Mouse (Mus musculus) intestine, postnatal 0 days (tissue): ENCODE data around the gene Aktip. TPM values are rescaled to one million over a fixed set of nuclear protein-coding genes. Genes with fewer than 3 reads are reported as not detected.

Experiments used
- ATAC-seq: fragments of 200-750 bp; cut with Nextera tagmentation; 2 replicates; pipeline ENCODE4 v1.8.0; 2017; ENCODE audit warnings: mild to moderate bottlenecking, moderate TSS enrichment, moderate library complexity
- H3K27ac ChIP-seq: fragments of 300-500 bp; sonication (generic); 2 replicates; pipeline ENCODE4 v1.5.1; 2014; ENCODE audit warnings: mild to moderate bottlenecking, low read depth, low read length, moderate library complexity
- H3K27me3 ChIP-seq: fragments of 300-500 bp; sonication (generic); replicated peaks from 2 replicates; pipeline ENCODE4 v1.6.1; 2014; ENCODE audit warnings: low read length, mixed read lengths; ENCODE audit not compliant: control insufficient read depth, insufficient read depth
- H3K36me3 ChIP-seq: fragments of 300-500 bp; sonication (generic); 2 replicates; pipeline ENCODE4 v1.6.1; 2014; ENCODE audit warnings: mild to moderate bottlenecking, moderate library complexity; ENCODE audit not compliant: control insufficient read depth, insufficient read depth
- H3K4me1 ChIP-seq: fragments of 300-500 bp; sonication (generic); replicated peaks from 2 replicates; pipeline ENCODE4 v1.6.1; 2014; ENCODE audit warnings: antibody characterized with exemption, low read length, mixed read lengths; ENCODE audit not compliant: control insufficient read depth, insufficient read depth
- H3K4me2 ChIP-seq: fragments of 300-500 bp; sonication (generic); replicated peaks from 2 replicates; pipeline ENCODE4 v1.6.1; 2014; ENCODE audit warnings: low read depth, mild to moderate bottlenecking, moderate library complexity
- H3K4me3 ChIP-seq: fragments of 300-500 bp; sonication (generic); 2 replicates; pipeline ENCODE4 v1.5.1; 2014; ENCODE audit warnings: low read depth, low read length
- H3K9ac ChIP-seq: fragments of 300-500 bp; sonication (generic); 2 replicates; pipeline ENCODE4 v1.6.1; 2014; ENCODE audit warnings: mild to moderate bottlenecking, low read depth, low read length
- H3K9me3 ChIP-seq: fragments of 300-500 bp; sonication (generic); 2 replicates; pipeline ENCODE4 v1.6.1; 2016; ENCODE audit warnings: mixed run types; ENCODE audit not compliant: control insufficient read depth
- CTCF ChIP-seq: sonication (generic); IDR thresholded peaks from 2 replicates; pipeline ENCODE4 v1.5.1; 2016; ENCODE audit warnings: low read depth, mild to moderate bottlenecking, control low read depth, antibody characterized with exemption, moderate library complexity
- WGBS: fragments of 180-500 bp; shearing (Covaris S2); extraction: QIAGEN DNeasy Blood & Tissue Kit; methylation state at CpG from one replicate; pipeline ENCODE4 v1.1.7; 2014; 5-methylcytosine and 5-hydroxymethylcytosine counted together
- polyA plus RNA-seq: library from polyadenylated mRNA; unstranded; fragments of >200 nt; fragmentation: Nextera tagmentation; extraction: Ambion mirVana; gene quantifications from 2 replicates; pipeline ENCODE4 v1.2.1, GENCODE M21; 2015

Aktip gene
- polyA plus RNA-seq, 1 experiment from 2014 or later, result 29.1 TPM

DNA sequence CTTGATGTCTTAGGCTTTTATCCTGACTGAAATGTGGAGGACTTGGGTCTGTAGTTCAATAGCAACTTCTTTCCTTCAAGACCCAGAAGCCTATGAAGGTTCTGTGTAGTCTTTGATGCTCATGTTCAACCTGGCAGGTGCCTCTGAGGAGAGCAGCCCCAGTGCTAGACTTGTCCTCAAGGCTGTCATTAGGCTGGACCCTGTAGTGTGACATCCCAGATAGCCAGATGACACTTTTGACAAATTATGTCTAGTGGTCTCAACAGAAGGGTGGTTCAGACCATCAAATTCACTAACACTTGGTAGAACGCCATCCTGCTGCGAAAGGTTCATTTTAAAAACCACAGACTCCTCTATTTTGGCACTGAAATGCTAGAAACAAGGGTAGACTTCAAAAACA, 13.2 kb upstream of the Aktip start:
- no peak overlapping the region for H3K4me2 ChIP-seq
- no peaks in the 10 kb centered on the region for H3K4me1 ChIP-seq
- H3K36me3 ChIP-seq, result no peaks in the 10 kb centered on the region
- H3K4me3 ChIP-seq, result no peak overlapping the region
- H3K9me3 ChIP-seq, result no peaks in the 10 kb centered on the region
- H3K27me3 ChIP-seq, result no peaks in the 10 kb centered on the region
- TF ChIP-seq CTCF, result no peak
- ATAC-seq, result no peak
- H3K9ac ChIP-seq, result no peak overlapping the region
- H3K27ac ChIP-seq, result no peak overlapping the region
- WGBS, result 81% methylated on average over 2 of the region's 2 CpGs

DNA sequence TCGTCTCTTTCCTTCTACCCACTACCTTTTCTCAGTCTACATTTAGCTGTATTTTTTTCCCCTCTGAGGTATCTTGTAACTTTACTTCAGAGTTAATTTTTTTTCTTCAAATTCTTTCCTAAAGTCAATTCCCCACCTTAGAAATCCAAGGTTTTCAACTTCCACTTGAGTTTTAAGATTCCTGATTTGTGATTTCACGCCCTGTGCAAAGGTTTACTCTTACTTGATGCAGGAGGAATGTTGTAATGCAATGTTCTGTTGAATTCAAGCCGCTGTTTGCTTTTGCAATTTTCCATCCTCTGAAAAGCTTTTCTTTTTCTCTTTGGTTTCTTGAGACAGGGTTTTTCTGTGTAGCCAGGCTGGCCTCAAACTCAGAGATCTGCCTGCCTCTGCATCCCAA, 9.9 kb upstream of the Aktip start:
- Histone ChIP-seq H3K4me3 (no peak overlapping the region), H3K9me3 (no peaks in the 10 kb centered on the region), H3K9ac (no peak overlapping the region), H3K36me3 (no peaks in the 10 kb centered on the region), H3K4me2 (no peak overlapping the region), H3K27ac (no peak overlapping the region), H3K4me1 (no peaks in the 10 kb centered on the region), H3K27me3 (no peaks in the 10 kb centered on the region)
- no peak for TF ChIP-seq CTCF
- no peak for ATAC-seq
- 81% methylated on average over 3 of the region's 3 CpGs for WGBS

GRCm38 (mm10) chr8:91207676-91208075, 7.9 kb upstream of the Aktip start:
- no peaks in the 10 kb centered on the region for H3K4me1 ChIP-seq
- no peaks in the 10 kb centered on the region for H3K9me3 ChIP-seq
- no peak overlapping the region for H3K4me3 ChIP-seq
- no peaks in the 10 kb centered on the region for H3K27me3 ChIP-seq
- no peak overlapping the region for H3K27ac ChIP-seq
- no peak overlapping the region for H3K4me2 ChIP-seq
- H3K9ac ChIP-seq, result no peak overlapping the region
- no peak for TF ChIP-seq CTCF
- 36% methylated on average over 2 of the region's 2 CpGs for WGBS
- ATAC-seq, result no peak
- no peaks in the 10 kb centered on the region for H3K36me3 ChIP-seq

DNA sequence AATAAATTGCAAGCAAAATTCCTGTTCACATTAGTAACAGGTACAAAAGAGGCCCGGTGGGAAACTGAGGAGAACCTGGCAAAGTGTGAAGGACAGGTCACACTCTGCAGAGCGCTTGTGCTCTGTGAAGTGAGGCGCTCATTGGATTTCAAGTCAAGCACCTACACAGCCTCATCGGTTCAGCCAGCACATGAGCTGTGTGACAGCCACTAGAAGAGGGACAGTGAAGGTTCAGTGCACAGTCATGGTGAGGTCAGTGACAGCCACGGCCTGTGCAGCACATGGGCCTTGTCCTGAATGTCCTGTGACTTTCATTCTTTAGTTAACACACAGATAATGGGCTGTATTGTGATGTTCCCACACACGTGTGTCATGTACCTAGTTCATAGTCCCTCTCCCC, 6.1 kb upstream of the Aktip start:
- Histone ChIP-seq H3K36me3 (no peaks in the 10 kb centered on the region), H3K27ac (no peak overlapping the region), H3K27me3 (no peaks in the 10 kb centered on the region), H3K9me3 (no peaks in the 10 kb centered on the region), H3K9ac (no peak overlapping the region), H3K4me2 (no peak overlapping the region), H3K4me3 (no peak overlapping the region), H3K4me1 (no peaks in the 10 kb centered on the region)
- ATAC-seq, result no peak
- no peak for TF ChIP-seq CTCF
- 77% methylated on average over 6 of the region's 6 CpGs for WGBS

- TF ChIP-seq CTCF, result peak; percentile 24; the same call in 1 of the 2 replicates
- WGBS, result 68% methylated on average over 2 of the region's 2 CpGs
- Histone ChIP-seq H3K27me3 (no peaks in the 10 kb centered on the region), H3K4me2 (no peak overlapping the region), H3K4me1 (no peaks in the 10 kb centered on the region), H3K36me3 (no peaks in the 10 kb centered on the region), H3K9ac (no peak overlapping the region), H3K9me3 (no peaks in the 10 kb centered on the region), H3K27ac (no peak overlapping the region), H3K4me3 (no peak overlapping the region)
- no peak for ATAC-seq
Observed at GRCm38 (mm10) chr8:91201184-91201583, 1.4 kb upstream of the Aktip start.

DNA sequence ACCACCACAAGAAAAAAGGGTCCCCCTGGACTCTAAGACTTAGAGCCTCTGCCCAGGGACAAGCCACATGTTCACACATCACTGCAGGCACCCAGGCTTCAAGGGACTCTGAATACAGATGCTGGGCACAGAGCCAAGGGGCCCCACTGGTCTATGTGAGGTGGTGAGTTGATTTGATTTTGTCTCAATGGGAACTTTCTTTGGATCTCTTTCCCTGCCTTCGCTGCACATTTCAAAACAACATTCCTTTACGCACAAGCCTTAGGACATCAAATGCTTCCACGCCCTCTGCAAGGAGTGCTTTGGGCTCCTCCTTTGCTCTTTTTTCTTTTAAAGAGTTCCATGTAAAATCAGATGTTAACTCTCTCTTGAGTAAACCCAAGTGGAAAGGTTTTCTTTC, 1.7 kb downstream of the Aktip start:
- H3K9ac ChIP-seq, result no peak overlapping the region
- no peaks in the 10 kb centered on the region for H3K36me3 ChIP-seq
- no peak overlapping the region for H3K27ac ChIP-seq
- no peak overlapping the region for H3K4me2 ChIP-seq
- no peak for TF ChIP-seq CTCF
- H3K4me3 ChIP-seq, result no peak overlapping the region
- H3K27me3 ChIP-seq, result no peaks in the 10 kb centered on the region
- no peaks in the 10 kb centered on the region for H3K4me1 ChIP-seq
- no peak for ATAC-seq
- no peaks in the 10 kb centered on the region for H3K9me3 ChIP-seq
- WGBS, result 77% methylated on average over 3 of the region's 3 CpGs

DNA sequence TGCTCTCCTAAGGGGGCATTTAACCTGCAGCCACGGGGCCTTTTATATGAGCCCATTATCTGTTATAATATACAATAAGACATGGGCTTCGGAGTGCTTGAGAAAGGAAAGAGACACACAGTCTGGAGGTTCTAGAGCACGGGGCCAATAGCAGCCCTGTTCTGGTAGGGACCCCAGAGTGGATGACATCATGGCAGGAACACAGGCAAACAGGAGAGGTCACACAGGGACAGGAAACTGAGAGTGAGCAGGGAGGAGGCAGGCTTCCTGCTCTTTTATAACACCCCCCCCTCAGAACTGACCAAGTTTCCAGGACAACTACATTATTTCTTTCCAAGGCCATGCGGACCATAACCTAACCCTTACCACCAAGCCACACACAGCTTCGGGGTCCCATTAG, 2.5 kb downstream of the Aktip start:
- Histone ChIP-seq H3K9ac (no peak overlapping the region), H3K9me3 (no peaks in the 10 kb centered on the region), H3K27ac (no peak overlapping the region), H3K4me1 (no peaks in the 10 kb centered on the region), H3K27me3 (no peaks in the 10 kb centered on the region), H3K4me2 (no peak overlapping the region), H3K36me3 (no peaks in the 10 kb centered on the region), H3K4me3 (no peak overlapping the region)
- TF ChIP-seq CTCF, result no peak
- ATAC-seq, result no peak
- WGBS, result 75% methylated on average over 5 of the region's 5 CpGs
